Mouse (Mus musculus): ENCODE results near the gene Fbxo28.

DNA sequence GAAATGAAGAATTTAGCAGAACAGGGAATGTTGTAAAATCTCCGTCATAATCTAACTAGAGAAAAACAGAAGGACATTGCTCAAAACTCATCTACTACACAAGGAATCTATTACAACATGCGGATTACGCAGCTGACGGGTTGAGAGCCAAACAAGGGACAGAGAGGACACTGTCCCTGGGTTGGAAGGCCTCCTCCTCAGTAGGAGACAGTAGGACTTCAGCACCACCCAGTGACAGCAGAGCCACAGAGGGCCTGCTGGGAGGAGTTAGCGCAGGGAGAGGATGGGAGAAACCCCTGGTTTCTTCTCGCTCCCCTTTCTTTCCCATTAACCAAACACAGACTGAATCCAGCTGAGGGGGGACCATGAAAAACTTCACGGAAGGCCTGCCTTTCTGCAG lies 53.6 kb downstream of the Fbxo28 start:
- TF ChIP-seq CTCF (IDR thresholded peaks at IDR 0.05; ENCODE audit: low read depth) (0 out of 2 replicates have a peak, but pooled peaks have one; percentile 37), EP300 (IDR thresholded peaks at IDR 0.05; ENCODE audit: low read depth) (no peak)
